In the genomic region with DNA sequence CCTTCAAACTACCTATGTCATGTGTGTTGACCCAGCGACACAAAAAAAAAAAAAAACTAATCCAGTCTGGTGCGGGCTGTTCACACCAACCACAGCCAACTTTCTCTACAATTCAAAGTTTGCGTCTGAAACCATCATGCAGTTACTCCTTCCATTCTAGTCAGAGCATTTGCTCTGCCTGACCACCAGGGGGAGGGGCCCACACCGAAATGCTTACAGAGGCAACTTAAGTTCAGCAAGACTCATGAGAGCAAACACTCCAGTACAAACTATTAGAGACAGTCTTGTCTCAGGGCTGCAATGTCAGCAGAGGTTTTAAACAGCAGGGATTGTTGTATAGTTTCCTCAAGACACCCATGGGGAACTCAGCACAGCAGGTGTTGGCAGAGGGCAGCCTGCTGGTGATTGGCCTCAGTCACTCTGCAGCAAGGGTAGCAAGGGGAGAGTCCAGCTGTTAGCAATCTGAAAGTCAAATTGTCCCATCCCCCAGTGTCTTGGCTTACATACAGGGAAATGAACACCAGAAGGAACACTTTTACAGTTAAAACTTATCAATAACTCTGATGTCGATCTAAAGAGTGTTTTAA, we compare ENCODE assay signal across 12 mouse cellular contexts. TPM values are rescaled to one million over a fixed set of nuclear protein-coding genes. Genes with fewer than 3 reads are reported as not detected.
DNase-seq lines count a peak whose midpoint lies in the region; ATAC-seq and TF ChIP-seq lines count a peak whose summit lies in the region.
"Had no signal": no experiment of that assay in that cellular context is flagged by ENCODE, and none has a peak within 500 bp of the region (broad histone marks: within the 10 kb centered on the region; RNA-seq: fewer than 3 reads in every experiment).

No protein-coding gene starts in this region.

- no peak for ATAC-seq in liver, embryonic 12.5 days
- no peak for ATAC-seq in midbrain, embryonic 16.5 days

- H3K4me2 ChIP-seq in liver, embryonic 12.5 days, result no peak overlapping the region
- no peak overlapping the region for H3K4me2 ChIP-seq in midbrain, embryonic 16.5 days (ENCODE audit: low read length)
- H3K4me2 ChIP-seq: stomach, embryonic 15.5 days had no signal

- H3K36me3 ChIP-seq in liver, embryonic 12.5 days, result no peaks in the 10 kb centered on the region
- no peaks in the 10 kb centered on the region for H3K36me3 ChIP-seq in splenic B cell, adult 2 months (ENCODE audit: control insufficient read depth, insufficient read depth, low read length, poor library complexity, severe bottlenecking)
- no peaks in the 10 kb centered on the region for H3K36me3 ChIP-seq in midbrain, embryonic 16.5 days (ENCODE audit: control insufficient read depth, insufficient read depth, low read length)
- H3K36me3 ChIP-seq: forebrain, embryonic 10.5 days; stomach, embryonic 15.5 days had no signal

- no peak overlapping the region for H3K4me3 ChIP-seq in cerebellum, adult 2 months (replicated peaks; ENCODE audit: insufficient read depth, low read depth, low read length)
- H3K4me3 ChIP-seq in liver, embryonic 12.5 days, result no peak overlapping the region
- H3K4me3 ChIP-seq in midbrain, embryonic 16.5 days (ENCODE audit: low read depth, low read length), result no peak overlapping the region
- H3K4me3 ChIP-seq: forebrain, embryonic 10.5 days; megakaryocyte, embryonic 14.5 days; stomach, embryonic 15.5 days had no signal

- no peak for TF ChIP-seq POLR2A in cerebellum, adult 2 months (IDR thresholded peaks at IDR 0.05; ENCODE audit: borderline replicate concordance, insufficient read depth, low read length)

- H3K4me1 ChIP-seq in cerebellum, adult 2 months (ENCODE audit: control insufficient read depth, insufficient read depth, low read length), result no peaks in the 10 kb centered on the region
- H3K4me1 ChIP-seq in liver, embryonic 12.5 days, result peaks cover 12% of the 10 kb centered on the region
- H3K4me1 ChIP-seq in midbrain, embryonic 16.5 days (ENCODE audit: control insufficient read depth, insufficient read depth, low read length), result no peaks in the 10 kb centered on the region
- H3K4me1 ChIP-seq: stomach, embryonic 15.5 days had no signal

- 75% methylated on average over 5 of the region's 5 CpGs for WGBS in cerebellum, adult 2 months
- WGBS in liver, embryonic 12.5 days (ENCODE audit: insufficient replicate concordance), result 57% methylated on average over 5 of the region's 5 CpGs
- WGBS in midbrain, embryonic 16.5 days, result 80% methylated on average over 5 of the region's 5 CpGs

- no peak overlapping the region for H3K27ac ChIP-seq in cerebellum, adult 2 months (ENCODE audit: insufficient read depth, low read length)
- H3K27ac ChIP-seq in liver, embryonic 12.5 days, result no peak overlapping the region
- no peak overlapping the region for H3K27ac ChIP-seq in midbrain, embryonic 16.5 days (ENCODE audit: low read length)
- H3K27ac ChIP-seq: forebrain, embryonic 10.5 days; stomach, embryonic 15.5 days had no signal

- no peaks in the 10 kb centered on the region for H3K27me3 ChIP-seq in cerebellum, adult 2 months (ENCODE audit: control insufficient read depth, insufficient read depth, low read length)
- H3K27me3 ChIP-seq in liver, embryonic 12.5 days (replicated peaks), result peaks cover 12% of the 10 kb centered on the region; the same call in 1 of the 2 replicates
- H3K27me3 ChIP-seq in splenic B cell, adult 2 months (ENCODE audit: control insufficient read depth, insufficient read depth, low read length, poor library complexity, severe bottlenecking), result no peaks in the 10 kb centered on the region
- no peaks in the 10 kb centered on the region for H3K27me3 ChIP-seq in midbrain, embryonic 16.5 days (ENCODE audit: control insufficient read depth, insufficient read depth, low read depth, low read length)
- H3K27me3 ChIP-seq: CH12.LX; stomach, embryonic 15.5 days had no signal

- H3K9me3 ChIP-seq in liver, embryonic 12.5 days (replicated peaks), result no peaks in the 10 kb centered on the region
- H3K9me3 ChIP-seq in midbrain, embryonic 16.5 days (replicated peaks; ENCODE audit: control insufficient read depth, low read length, poor library complexity, severe bottlenecking), result no peaks in the 10 kb centered on the region
- H3K9me3 ChIP-seq: forebrain, embryonic 10.5 days; stomach, embryonic 15.5 days had no signal

- DNase-seq in cerebellum, adult 2 months, result no peak
- no peak for DNase-seq in cerebellum, adult 9-11 months
- DNase-seq in liver, result peak; percentile 49
- peak; percentile 14 for DNase-seq in forelimb bud, embryonic 11.5 days (ENCODE audit: low read depth, low spot score)
- DNase-seq in splenic B cell, adult 2 months (ENCODE audit: low read depth, low spot score), result peak; percentile 64
- no peak for DNase-seq in urinary bladder, postnatal 36 days (ENCODE audit: low spot score in 2 of 2)

- TF ChIP-seq CTCF in cerebellum, adult 2 months (IDR thresholded peaks at IDR 0.05; ENCODE audit: borderline replicate concordance, insufficient read depth, low read depth, low read length), result peak; percentile 32; the same call in 1 of the 2 replicates

- H3K9ac ChIP-seq in liver, embryonic 12.5 days, result no peak overlapping the region
- no peak overlapping the region for H3K9ac ChIP-seq in midbrain, embryonic 16.5 days (ENCODE audit: low read depth, low read length)
- H3K9ac ChIP-seq: stomach, embryonic 15.5 days had no signal

RNA-seq across cellular contexts. Expression of a gene that starts 50.8 kb away (rescaled TPM):
- 36.3 and 41.9 TPM in 2 replicates for polyA plus RNA-seq in cerebellum, adult 2 months (2012; rRNA removed)
- polyA plus RNA-seq in liver, embryonic 12.5 days (2016; fragmentation: Nextera tagmentation; extraction: Ambion mirVana), result 9.1 and 9.5 TPM in 2 replicates
- 1.0 and 1.6 TPM in 2 replicates for polyA plus RNA-seq in midbrain, embryonic 16.5 days (2015; fragmentation: Nextera tagmentation; extraction: Ambion mirVana)

Comparison
In these comparisons a context has a peak if more than half of its experiments do, and no peak if none do; other contexts are left out.
1. DNase-seq: peak in liver (single experiment), forelimb bud, embryonic 11.5 days (single experiment) and splenic B cell, adult 2 months (single experiment); none in cerebellum, adult 2 months (0 of 2), cerebellum, adult 9-11 months (single experiment) and urinary bladder, postnatal 36 days (0 of 2).